Comparison of ENCODE assay signal across 17 mouse cellular contexts in genomic region chr1:47386579-47386978, GRCm38 (mm10).
"Had no signal": no experiment of that assay in that cellular context is flagged by ENCODE, and none has a peak within 500 bp of the region (broad histone marks: within the 10 kb centered on the region; RNA-seq: fewer than 3 reads in every experiment).

No protein-coding gene starts in this region.

- H3K36me3 ChIP-seq: liver, embryonic 13.5 days; liver, embryonic 15.5 days; lung, embryonic 15.5 days; midbrain, embryonic 13.5 days; stomach, embryonic 15.5 days had no signal

- H3K4me1 ChIP-seq: liver, embryonic 13.5 days; liver, embryonic 15.5 days; lung, embryonic 15.5 days; midbrain, embryonic 13.5 days; stomach, embryonic 15.5 days had no signal

- H3K4me2 ChIP-seq: liver, embryonic 11.5 days; liver, embryonic 13.5 days; liver, embryonic 15.5 days; lung, embryonic 15.5 days; midbrain, embryonic 11.5 days; midbrain, embryonic 13.5 days; stomach, embryonic 15.5 days had no signal

- DNase-seq: liver, embryonic 13.5 days; liver, postnatal 0 days; lung, adult 2 months; lung, postnatal 10 days; lung, postnatal 4 days; right cerebral cortex, postnatal 14 days; thymus, adult 2 months; thymus, postnatal 25 days; thymus, postnatal 4 days had no signal

- H3K27me3 ChIP-seq: liver, embryonic 13.5 days; liver, embryonic 15.5 days; lung, embryonic 15.5 days; midbrain, embryonic 13.5 days; stomach, embryonic 15.5 days had no signal

- H3K9ac ChIP-seq: liver, embryonic 13.5 days; liver, embryonic 15.5 days; liver, postnatal 0 days; lung, embryonic 15.5 days; midbrain, embryonic 13.5 days; stomach, embryonic 15.5 days had no signal

- H3K9me3 ChIP-seq: liver, embryonic 13.5 days; liver, embryonic 15.5 days; lung, embryonic 15.5 days; midbrain, embryonic 13.5 days; stomach, embryonic 15.5 days had no signal

- ATAC-seq: liver, postnatal 0 days; midbrain, embryonic 13.5 days had no signal

- H3K4me3 ChIP-seq: liver, embryonic 13.5 days; liver, embryonic 15.5 days; lung, embryonic 15.5 days; midbrain, embryonic 13.5 days; myocyte; stomach, embryonic 15.5 days had no signal

- H3K27ac ChIP-seq: liver, embryonic 13.5 days; liver, embryonic 15.5 days; lung, embryonic 15.5 days; midbrain, embryonic 13.5 days; stomach, embryonic 15.5 days; stomach, postnatal 0 days had no signal
